Mouse (Mus musculus) CD8-positive naive resting alpha-beta T cell, adult 2 months (primary cell): ENCODE data around the gene Oxt.
"Not testable (repeated sequence)": the region's sequence is repeated elsewhere in the genome, so short reads cannot be mapped to it uniquely, and the experiment has no call there.

Source experiments
- DNase-seq, 2 experiments: peaks; one replicate each; pipeline ENCODE4 v3.0.0; 2022; ENCODE audit warnings: low read depth in 2 of 2, low spot score in 2 of 2

Gene Oxt

GRCm38 (mm10) chr2:130575873-130576272 is at the start of gene Oxt:
TSS of gene Oxt (plus strand) at chr2:130576173.
- no peak for DNase-seq

- DNase-seq: no peak
These were observed 47.5 kb upstream of the Oxt start for GRCm38 (mm10) chr2:130528457-130528856.

- DNase-seq: no peak
These were observed 46.7 kb upstream of the Oxt start for GRCm38 (mm10) chr2:130529290-130529689.

GRCm38 (mm10) chr2:130529925-130530324 is 46.0 kb upstream of the Oxt start:
- no peak for DNase-seq

- no peak for DNase-seq
These were observed 43.8 kb upstream of the Oxt start for GRCm38 (mm10) chr2:130532201-130532600.

- DNase-seq: no peak
These were observed 41.0 kb upstream of the Oxt start for GRCm38 (mm10) chr2:130535017-130535416.

GRCm38 (mm10) chr2:130536890-130537289 is 39.1 kb upstream of the Oxt start:
- no peak for DNase-seq

GRCm38 (mm10) chr2:130538876-130539546 is 37.0 kb upstream of the Oxt start:
- DNase-seq: no peak

- DNase-seq: no peak
These were observed 35.7 kb upstream of the Oxt start for GRCm38 (mm10) chr2:130540266-130540665.

- DNase-seq: no peak
These were observed 29.0 kb upstream of the Oxt start for GRCm38 (mm10) chr2:130546957-130547356.

- no peak for DNase-seq
These were observed 21.1 kb upstream of the Oxt start for GRCm38 (mm10) chr2:130554841-130555240.

GRCm38 (mm10) chr2:130556292-130556691 is 19.7 kb upstream of the Oxt start:
- no peak for DNase-seq

- DNase-seq: no peak
These were observed 18.5 kb upstream of the Oxt start for GRCm38 (mm10) chr2:130557462-130557861.

- DNase-seq: no peak
These were observed 18.0 kb upstream of the Oxt start for GRCm38 (mm10) chr2:130558015-130558414.

- DNase-seq: peak; percentile 81 to 83
These were observed 12.5 kb upstream of the Oxt start, which contains the start of gene Mrps26 for GRCm38 (mm10) chr2:130563212-130564055. TSS of gene Mrps26 (plus strand) at chr2:130563742.

GRCm38 (mm10) chr2:130564063-130564462 is 11.9 kb upstream of the Oxt start:
- peak in 1 of 2 experiments; percentile 16 for DNase-seq

GRCm38 (mm10) chr2:130564983-130565382 is 11.0 kb upstream of the Oxt start:
- DNase-seq: no peak

GRCm38 (mm10) chr2:130568921-130569320 is 7.1 kb upstream of the Oxt start:
- DNase-seq: no peak

- DNase-seq: no peak
These were observed 6.0 kb upstream of the Oxt start for GRCm38 (mm10) chr2:130569926-130570325.

- no peak for DNase-seq
These were observed 1.0 kb upstream of the Oxt start for GRCm38 (mm10) chr2:130574960-130575359.

- not testable (repeated sequence) for DNase-seq
These were observed 591 bp downstream of the Oxt start for GRCm38 (mm10) chr2:130576564-130576963.

- DNase-seq: no peak
These were observed 1.0 kb downstream of the Oxt start for GRCm38 (mm10) chr2:130577021-130577420.
